Mouse (Mus musculus): ENCODE measurements around the gene Stard9.
"Not testable (repeated sequence)": the region's sequence is repeated elsewhere in the genome, so short reads cannot be mapped to it uniquely, and the experiment has no call there.

The Stard9 gene

DNA sequence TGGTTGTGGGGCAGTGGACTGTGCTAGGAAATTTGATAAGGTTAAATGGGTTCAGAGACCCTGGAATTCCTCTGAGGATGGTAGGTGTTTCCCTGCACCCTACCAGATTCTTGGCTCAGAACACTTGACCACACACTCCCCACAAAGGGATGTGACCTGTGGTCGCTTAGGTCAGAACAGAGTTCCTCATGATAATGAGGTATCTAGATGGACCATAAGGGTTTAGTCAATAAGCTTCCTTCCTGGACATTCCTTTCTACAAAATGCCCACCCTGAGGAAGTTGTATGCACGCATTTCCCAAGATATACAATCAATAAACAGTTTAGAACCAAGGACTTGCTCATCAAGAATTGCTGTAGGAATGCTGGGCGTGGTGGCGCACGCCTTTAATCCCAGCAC lies 27.0 kb downstream of the Stard9 start:
- no peak for DNase-seq

DNA sequence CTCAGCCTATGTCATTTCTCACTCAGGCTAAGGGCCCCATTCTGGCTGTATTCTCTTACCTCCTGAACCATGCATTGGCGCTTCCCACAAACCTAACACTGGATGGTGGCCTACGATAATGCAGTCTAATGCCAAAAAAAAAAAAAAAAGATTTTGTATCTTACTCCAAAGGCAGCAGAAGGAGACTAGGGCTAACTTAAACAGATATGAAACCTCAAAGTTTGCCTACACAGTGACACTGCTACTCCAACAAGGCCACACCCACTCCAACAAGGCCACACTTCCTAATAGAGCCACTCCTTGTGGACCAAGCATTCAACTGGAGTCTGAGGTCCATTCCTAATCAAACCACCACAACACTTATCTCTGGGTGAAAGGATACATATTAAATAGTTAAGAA lies 27.8 kb downstream of the Stard9 start:
- no peak for DNase-seq

DNA sequence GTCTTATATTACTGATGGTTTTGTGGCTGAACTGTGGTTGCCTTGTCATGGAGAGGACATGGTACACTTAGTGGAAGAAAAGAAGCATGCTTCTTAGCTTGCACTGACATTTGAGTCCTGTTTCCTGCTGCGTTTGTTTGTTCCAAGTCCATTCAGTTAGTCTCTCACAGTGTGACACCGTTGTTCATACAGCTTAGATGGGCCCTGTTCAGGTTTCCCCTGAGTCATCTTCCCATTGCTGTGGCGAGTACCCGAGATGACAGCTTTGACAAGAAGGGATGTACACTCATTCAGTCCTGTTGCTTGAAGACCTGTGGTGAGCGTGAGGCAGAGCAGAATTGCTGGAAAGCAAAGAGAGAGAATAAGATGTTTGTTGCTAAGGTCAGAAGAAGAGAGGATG lies 29.6 kb downstream of the Stard9 start:
- no peak for DNase-seq

DNA sequence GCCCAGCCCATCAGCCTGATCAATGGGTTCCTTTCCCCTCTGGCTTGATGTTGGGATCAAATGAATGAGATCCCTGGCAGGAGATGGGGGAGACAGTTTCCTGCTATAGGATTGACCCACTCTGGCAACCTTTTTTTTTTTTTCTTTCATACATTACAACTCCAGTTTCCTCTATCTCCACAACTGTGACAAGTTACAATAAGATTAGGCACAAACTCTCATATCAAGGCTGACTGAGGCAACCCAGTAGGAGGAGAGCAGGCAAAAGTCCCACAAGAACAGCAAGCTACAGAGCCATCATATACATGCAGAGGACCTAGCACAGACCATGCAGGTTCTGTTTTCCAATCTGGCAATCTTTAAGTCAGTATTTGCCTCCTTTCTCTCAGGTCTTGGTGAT lies 30.4 kb downstream of the Stard9 start:
- no peak for DNase-seq

DNA sequence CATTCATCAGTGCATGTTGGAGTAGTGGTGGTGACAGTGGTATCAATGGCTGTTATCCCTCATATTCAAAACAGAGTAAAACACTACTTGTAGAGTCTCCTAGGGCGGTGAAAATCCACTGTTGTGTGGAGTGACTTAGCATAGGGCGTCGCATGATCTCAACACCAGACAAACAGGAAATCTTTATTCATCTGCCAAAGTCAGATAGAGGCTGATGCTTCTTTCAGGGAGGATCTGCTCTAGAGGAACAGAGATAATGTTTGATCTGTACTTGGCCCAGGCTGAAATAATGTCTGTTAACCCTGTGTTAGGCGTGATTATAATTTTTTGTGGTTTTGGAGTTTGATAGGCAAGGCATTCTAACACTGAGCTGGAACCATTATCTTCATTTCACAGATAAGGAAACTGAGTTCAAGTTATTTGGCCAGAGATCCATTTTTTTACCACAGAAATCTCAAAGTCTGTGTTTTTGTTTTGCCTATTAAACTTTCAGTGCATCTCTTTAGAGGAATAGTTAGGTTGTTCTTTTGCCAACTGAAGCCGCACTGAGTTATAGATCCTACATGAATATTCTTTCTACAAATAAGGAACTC lies 31.7 kb downstream of the Stard9 start:
- DNase-seq, result no peak

DNA sequence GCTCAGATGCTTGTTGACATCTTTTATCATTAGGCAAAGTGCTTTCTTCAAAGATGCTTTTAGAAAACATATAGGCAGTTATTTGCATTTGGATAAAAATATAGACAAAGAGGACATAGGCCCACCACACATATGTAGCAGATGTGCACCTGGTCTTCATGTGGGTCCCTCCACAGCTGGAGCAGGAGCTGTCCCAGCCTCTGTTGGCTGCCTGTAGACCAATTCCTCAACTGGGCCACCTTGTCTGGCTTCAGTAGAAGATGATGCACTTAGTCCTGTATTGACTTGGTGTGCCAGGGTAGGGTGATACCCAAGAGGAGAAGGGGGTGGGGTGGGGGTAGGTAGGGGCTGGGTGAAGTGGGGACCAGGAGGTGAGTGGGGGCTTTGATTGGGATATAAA lies 33.8 kb downstream of the Stard9 start:
- no peak for DNase-seq

DNA sequence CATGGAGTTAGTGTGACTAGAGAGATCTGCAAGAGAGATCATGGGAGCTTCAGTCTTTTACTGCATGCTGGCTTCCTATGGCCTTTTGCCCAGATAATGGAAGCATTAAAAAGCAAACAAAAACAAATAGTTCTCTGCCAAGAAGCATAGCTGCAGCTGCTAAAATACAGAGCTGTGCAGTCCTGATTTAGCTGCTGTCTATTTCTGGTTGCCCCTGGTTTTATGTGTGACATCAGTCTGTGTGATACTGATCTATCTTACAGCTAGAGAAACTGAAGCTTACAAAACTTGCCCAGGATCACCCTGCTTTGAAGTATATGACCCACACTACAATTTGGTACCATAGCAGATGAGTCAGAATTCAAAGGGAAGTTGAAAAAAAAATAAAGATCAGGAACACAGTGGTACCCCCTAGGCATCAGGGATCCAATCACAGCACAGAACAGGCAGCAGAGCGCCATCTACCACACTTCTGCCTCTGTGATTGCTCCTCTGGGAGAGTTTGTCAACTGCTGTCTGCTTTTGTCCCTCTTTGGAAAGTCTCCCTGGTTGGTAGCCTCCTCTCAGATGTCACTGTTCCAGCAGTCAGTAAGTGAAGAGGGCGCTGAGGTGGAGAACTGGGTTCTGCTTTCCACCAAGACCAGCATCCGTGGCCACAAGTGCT lies 34.7 kb downstream of the Stard9 start:
- DNase-seq, result no peak

DNA sequence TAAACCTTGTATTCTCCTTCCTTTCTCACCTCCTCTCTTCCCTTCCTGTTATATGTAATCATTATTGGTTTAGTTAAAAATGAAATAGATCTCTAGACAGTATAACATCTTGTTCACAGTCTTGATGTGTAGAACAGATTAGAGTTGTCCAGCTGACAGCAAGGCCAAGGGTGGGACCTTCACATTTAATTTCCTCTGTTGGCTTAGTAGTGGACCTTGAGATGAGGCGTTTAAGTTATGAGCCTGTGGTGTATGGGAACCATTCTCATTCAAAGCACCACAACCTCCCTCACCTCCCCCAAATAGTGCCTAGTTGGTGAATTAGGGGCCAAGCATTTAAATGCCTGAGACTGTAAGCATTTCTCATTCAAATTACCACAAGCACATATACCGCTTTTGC lies 38.5 kb downstream of the Stard9 start:
- no peak for DNase-seq

DNA sequence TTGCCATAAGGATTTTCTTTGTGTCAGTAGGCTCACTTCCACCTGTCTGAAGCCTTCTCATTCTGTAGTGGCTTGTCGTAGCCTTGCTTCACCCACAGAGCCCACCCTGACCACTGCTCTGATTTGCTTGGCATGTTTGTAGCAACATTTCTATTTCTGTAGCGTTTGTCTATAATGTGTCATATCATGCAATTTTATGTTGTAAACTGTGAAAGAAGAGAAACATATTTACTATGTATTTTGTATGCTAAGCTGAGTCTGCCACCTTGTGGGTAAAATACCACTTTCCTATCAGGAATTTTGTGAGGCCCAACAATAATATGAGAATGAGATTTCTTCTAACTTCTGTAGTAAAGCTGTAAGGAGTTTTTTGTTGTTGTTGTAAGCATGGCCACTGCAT lies 41.3 kb downstream of the Stard9 start:
- peak; percentile 2 for DNase-seq

DNA sequence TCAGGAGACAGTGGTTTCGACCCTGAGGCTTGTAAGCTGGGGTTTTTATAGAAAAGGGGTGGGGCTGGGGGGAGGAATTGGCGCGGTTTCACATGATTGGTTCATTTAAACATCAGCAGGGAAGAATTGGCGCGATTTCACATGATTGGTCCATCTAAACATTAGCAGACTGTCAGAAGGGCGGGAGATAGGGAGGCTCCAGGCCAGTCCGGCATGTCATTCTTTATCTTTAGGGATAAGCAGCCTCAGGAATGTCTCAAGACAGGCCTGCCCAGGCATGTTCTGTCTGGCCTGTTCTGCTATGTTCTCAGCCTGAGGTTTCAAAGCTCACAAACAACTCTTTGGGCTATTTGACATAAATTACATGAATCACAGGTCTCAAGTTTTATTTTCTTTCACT lies 52.2 kb downstream of the Stard9 start:
- DNase-seq, result not testable (repeated sequence)

DNA sequence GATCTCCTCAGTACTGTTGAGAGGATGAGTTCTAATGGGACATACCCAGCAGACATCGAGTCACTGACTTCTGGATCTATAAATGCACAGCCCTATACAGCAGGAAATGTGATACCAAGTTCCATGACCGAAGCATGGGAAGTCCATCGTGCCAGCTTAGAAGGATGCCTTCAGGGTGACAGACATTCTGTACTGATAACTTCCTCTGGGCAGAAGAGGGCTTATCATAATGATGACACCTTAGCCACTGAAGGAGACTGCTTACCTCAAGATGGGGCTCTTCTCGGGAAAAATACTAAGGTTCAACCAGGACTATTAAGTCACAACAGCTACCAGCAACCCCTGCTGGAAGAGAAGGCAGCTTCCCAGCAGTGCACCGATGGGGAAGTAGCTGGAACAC lies 68.8 kb downstream of the Stard9 start:
- no peak for DNase-seq

DNA sequence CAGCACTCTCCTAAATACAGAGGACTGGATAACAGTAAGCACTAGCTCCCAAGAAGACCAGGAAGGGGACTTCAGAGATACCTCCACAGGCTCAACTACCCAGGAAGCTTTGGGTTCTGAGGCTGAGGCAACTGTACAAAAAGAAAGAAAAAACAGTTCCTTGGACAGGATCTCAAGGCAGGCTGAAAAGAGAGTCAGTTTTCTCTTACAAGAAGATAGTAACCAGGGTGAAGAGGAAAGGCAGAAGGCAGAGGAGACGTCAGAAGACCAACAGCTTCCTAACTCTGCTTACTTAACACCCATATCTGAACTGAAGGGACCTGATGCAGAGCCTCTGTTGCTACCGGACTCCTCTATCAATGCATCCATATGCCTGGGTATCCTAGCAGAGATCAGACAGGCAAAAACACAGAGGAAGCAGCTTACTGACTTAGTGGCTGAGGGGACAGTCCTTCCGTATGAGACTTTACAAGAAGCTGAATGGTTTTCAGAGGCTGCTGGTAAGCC lies 71.5 kb downstream of the Stard9 start:
- DNase-seq, result no peak

DNA sequence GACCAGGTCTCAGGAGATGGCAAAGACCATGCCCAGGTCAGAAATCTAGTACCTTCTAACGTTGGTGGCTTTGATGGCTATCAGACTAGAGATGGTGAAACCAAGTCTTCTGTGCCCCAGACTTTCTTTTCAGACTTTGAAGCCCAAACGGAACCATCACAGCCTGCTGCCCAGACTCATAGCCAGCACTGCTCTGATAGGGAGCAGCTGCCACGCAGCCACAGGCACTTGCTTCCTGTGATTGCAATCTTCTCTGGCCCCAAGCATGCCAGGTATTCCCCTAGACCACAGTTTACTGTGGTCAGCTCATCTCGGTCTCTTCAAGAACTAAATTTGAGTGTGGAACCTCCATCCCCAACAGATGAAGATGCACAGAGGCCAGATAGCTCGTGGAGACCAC lies 73.8 kb downstream of the Stard9 start:
- DNase-seq, result no peak

DNA sequence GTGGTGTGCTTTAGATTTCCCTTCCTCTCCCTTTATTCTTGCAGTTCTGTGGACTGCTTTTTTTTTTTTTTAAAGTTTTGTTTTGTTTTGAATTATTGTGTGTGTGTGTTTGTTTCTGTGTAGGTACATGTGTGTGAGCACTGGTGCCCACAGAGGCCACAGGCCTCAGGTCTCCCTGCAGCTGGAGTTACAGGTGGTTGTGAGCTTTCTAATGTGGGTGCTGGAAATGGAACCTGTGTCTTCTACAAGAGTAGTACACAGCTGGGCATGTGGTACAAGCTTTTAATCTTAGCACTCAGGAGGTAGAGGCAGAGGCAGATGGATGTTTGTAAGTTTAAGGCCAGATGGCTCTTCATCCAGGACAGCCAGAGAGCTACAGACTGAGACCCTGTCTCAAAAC lies 78.1 kb downstream of the Stard9 start:
- no peak for DNase-seq

DNA sequence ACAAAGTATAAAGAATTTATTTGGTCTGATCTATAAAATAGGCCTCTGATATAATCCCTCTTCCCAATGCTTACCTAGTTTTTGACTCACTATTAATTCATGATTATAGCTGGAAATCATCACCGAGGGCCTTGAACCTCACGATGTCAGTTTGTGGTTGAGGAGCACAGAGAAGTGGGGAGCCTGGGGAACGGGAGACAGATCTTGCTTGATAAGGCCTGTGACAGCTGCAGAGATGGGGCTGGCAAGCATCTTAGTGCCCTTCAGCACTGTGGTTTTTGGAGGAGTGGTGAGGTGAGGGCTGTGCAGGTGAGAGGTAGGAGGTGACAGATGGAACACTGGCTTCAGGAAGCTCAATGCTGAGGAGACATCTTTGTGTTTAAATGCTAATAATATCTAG lies 81.2 kb downstream of the Stard9 start:
- no peak for DNase-seq

DNA sequence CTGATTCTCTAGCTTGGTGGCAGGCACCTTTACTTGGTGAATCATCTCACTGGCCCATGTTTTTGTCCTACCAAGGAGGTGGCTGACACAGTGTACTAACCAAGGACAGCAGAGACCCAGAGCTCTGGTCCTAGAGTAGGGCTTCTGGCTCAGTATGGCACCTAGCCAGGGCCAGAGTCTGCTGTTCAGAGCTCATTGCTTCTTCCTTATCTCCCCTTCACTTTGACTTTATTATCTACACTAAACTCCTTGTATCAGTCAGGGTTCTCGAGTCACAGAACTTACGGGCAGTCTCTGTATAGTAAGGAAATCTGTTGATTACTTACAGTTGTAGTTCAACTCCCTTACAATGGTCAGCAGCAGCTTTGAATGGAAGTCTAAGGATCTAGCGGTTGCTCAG lies 82.0 kb downstream of the Stard9 start:
- no peak for DNase-seq

DNA sequence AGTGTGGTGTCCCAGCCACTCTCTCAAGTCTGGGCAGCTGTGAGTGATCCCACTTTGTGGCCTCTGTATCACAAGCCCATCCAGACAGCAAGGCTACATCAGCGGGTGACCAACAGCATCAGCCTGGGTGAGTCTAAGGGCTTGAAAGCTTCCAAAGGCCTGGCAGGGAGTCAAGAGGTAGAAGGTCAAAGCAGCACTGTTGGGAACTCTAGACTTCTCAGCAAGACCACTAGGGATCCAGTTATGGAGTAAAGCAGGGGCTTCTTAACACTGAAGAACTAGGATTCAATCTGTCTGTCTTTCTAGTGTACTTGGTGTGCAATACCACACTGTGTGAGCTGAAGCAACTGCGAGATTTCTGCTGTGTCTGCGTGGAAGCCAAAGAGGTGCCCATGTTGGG lies 84.5 kb downstream of the Stard9 start:
- no peak for DNase-seq

DNA sequence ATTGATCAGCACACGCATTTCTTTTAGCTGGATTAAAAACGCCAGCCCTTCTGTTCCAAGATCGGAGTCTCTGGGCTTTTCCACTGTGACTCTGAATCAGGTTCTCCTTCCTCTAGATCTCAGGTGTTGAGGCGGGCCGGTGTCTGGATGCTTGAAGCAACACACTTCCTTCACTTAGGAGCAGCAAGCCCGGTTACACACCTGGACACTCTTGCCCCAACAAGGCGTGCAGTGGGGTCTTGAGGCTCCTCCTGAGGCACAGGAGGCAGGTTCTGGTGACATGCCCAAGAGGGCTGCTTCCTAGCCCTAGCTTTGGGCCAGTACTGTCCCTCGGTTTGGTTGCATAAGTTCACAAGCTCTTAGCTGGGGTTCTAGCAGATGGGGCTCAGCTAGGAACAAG lies 89.6 kb downstream of the Stard9 start:
- no peak for DNase-seq

DNA sequence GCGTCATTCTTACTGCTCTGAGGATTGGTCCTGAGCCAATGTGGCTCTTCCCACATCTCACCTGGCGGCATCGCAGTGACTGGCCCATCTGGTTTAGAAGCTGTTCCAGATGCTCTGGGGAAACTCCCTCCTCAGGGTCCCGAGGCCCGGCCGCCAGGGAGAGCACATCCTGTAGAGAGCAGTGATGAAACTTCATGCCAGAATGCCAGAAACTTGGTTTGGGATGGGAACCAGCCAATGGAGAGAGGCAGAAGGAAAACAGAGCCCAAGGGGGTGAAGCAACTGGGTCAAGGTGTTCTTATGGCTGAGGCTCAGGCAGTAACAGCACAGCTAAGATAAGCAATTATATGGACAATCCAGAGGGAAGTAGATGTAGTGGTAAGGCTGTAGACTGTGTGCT lies 91.9 kb downstream of the Stard9 start:
- DNase-seq, result no peak

DNA sequence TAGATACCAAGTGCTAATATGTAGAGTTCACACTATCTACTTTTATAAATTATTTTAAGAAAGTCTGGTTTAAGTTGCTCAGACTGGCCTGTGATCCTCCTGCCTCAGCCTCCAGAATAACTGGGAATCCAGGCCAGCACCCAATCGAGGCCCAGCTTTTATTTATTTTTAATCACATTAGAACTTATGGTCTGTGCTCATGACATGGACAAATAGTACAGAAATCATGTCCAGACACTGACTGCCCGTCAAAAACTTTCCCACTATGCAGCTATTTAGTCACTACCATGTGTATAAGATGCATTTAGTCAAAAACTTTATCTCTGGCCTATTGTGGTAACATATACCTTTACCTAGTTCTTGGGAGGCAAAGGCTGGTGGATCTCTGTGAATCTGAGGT lies 93.0 kb downstream of the Stard9 start:
- no peak for DNase-seq

DNA sequence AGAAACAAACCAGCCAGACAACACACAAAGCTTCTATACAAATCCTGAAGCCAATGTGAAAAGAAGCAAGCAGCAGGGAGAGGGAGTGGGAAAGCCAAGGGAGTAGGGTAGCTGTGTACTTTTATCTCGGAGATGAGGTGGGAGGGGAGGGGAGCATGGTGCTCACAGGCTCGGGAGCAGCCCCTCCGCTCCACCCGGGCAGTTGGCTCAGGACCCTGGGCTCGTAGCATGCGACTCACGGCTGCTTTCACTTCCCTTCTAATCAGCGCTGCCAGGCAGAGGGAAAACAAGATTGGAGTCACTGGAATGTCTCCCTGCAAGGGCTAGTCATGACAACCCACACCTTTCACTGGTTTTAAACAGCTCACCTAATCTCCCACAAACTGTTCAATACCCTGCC lies 93.6 kb downstream of the Stard9 start:
- DNase-seq, result no peak

DNA sequence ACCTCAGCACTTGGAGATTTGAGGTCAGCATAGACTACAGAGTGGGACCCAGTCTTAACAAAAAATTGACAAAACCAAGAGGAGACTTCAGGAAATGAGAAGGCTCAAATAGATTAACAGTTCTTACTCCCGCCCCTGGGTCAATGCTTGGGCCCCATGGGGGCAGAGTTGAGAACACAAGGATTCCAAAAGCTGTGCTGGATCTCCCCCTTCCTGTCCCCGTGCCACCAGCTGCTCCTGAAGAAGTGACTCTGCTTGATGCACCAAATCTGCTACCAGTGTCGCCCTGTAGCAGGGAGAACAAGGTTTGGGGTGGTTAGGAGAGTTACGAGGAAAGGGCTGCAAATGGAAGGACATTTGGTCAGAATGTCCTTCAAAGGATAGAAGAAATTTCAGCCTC lies 94.7 kb downstream of the Stard9 start:
- DNase-seq, result no peak

DNA sequence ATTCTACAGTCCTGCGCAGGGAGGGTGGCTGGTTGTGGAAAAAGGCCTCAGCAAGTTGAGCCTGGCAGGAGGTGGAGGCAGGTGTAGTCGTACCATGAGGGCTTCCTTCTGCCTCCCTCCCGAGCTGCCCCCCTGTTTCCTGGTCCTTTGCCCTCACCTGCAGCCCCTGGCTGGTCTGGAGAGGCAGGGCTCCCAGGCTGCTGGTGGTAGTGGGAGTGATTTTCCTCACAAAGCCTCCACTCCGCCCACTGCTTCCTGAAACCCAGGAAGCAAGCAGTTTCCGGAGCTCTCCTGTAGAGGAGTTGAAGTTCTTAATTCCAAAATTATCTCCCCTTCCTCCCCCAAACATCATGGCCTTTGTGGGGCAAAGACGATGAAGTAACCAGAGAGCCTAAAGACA lies 95.3 kb downstream of the Stard9 start:
- DNase-seq, result no peak

DNA sequence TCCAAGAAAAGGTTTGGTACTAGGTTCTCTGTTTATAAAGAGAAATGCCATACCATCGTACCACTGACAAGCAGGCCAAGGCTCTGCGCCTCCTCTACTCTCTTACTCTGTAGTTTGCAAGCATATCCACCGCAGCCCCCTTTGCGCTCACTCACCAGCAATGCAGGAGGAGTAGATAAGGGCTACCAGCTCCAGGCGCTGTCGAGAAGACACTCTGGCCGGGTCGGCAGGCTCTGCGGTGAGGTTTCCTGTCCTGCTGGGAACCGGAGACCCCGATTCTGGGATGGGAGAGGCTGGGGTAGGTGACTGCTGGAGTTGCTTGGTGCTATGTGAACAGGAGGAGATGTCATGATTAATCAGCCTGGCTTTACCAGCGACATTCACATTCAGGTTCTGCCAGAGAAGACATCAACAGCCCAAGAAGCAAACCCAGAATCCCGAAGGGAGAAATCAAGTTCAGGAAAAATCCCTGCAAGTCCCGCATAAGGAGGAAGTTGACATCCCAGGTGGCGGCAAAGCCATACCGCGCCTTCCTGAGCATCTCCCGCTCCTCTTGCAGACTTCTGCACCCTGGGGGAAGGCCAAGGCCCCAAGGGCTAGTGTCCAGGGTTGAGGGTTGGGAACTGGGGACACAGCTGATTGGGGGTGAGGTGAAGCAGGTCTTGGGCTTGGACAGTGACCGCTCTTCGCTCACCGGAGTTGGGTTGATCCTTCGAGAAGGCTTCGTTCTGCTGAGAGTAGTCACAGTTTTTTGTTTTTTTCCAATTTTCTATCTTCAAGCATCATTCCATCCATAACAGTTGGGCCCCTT lies 101.1 kb downstream of the Stard9 start:
- peak; percentile 15 for DNase-seq

Data from retina, postnatal 1 day (tissue).